Mouse (Mus musculus) right cerebral cortex, postnatal 10 days (tissue): ENCODE data around the gene Prkce.

Experiments
- DNase-seq, 2 experiments: peaks; one replicate each; pipeline ENCODE4 v3.0.0; 2021; ENCODE audit warnings: low spot score in 2 of 2

The Prkce gene

GRCm38 (mm10) chr17:86300774-86301595, 133.4 kb downstream of the Prkce start:
- peak; percentile 78 to 89 for DNase-seq

- DNase-seq: peak; percentile 78 to 80
Measured at GRCm38 (mm10) chr17:86302266-86302665, 134.7 kb downstream of the Prkce start.

- DNase-seq: no peak
Measured at GRCm38 (mm10) chr17:86302861-86303331, 135.3 kb downstream of the Prkce start.

GRCm38 (mm10) chr17:86303401-86304243, 136.0 kb downstream of the Prkce start:
- peak in 1 of 2 experiments; percentile 27 for DNase-seq

GRCm38 (mm10) chr17:86304923-86305630, 137.5 kb downstream of the Prkce start:
- DNase-seq: no peak

- DNase-seq: no peak
Measured at GRCm38 (mm10) chr17:86306161-86306560, 138.6 kb downstream of the Prkce start.

GRCm38 (mm10) chr17:86313413-86314139, 146.0 kb downstream of the Prkce start:
- no peak for DNase-seq

GRCm38 (mm10) chr17:86315874-86316273, 148.3 kb downstream of the Prkce start:
- DNase-seq: no peak

GRCm38 (mm10) chr17:86316771-86317170, 149.2 kb downstream of the Prkce start:
- no peak for DNase-seq

- DNase-seq: no peak
Measured at GRCm38 (mm10) chr17:86317197-86317596, 149.6 kb downstream of the Prkce start.

- peak; percentile 61 to 78 for DNase-seq
Measured at GRCm38 (mm10) chr17:86319967-86320602, 152.5 kb downstream of the Prkce start.

GRCm38 (mm10) chr17:86322840-86323239, 155.3 kb downstream of the Prkce start:
- no peak for DNase-seq

- DNase-seq: no peak
Measured at GRCm38 (mm10) chr17:86323310-86323709, 155.7 kb downstream of the Prkce start.

GRCm38 (mm10) chr17:86323909-86324686, 156.5 kb downstream of the Prkce start:
- DNase-seq: no peak

- DNase-seq: no peak
Measured at GRCm38 (mm10) chr17:86324756-86325155, 157.2 kb downstream of the Prkce start.

GRCm38 (mm10) chr17:86325317-86325716, 157.7 kb downstream of the Prkce start:
- no peak for DNase-seq

- DNase-seq: no peak
Measured at GRCm38 (mm10) chr17:86327958-86328357, 160.4 kb downstream of the Prkce start.

GRCm38 (mm10) chr17:86329273-86330075, 161.9 kb downstream of the Prkce start:
- DNase-seq: no peak
